ENCODE assay signal across 8 mouse cellular contexts in genomic region chr6:86128504-86128903, GRCm38 (mm10).
A peak's percentile ranks its signal among the peaks of the same experiment; 100 is the strongest.
DNase-seq lines count a peak whose midpoint lies in the region; ATAC-seq and TF ChIP-seq lines count a peak whose summit lies in the region.

No protein-coding gene starts in this region.

- no peaks in the 10 kb centered on the region for H3K4me1 ChIP-seq in forebrain, embryonic 16.5 days (replicated peaks; ENCODE audit: control insufficient read depth, insufficient read depth, low read length)
- H3K4me1 ChIP-seq in forebrain, embryonic 11.5 days (replicated peaks; ENCODE audit: control insufficient read depth, insufficient read depth, low read length), result no peaks in the 10 kb centered on the region
- peaks cover 21% of the 10 kb centered on the region for H3K4me1 ChIP-seq in liver, postnatal 0 days (ENCODE audit: insufficient read depth)

- no peaks in the 10 kb centered on the region for H3K36me3 ChIP-seq in forebrain, embryonic 16.5 days (ENCODE audit: control insufficient read depth, insufficient read depth)
- no peaks in the 10 kb centered on the region for H3K36me3 ChIP-seq in forebrain, embryonic 11.5 days (ENCODE audit: control insufficient read depth, insufficient read depth, low read length)
- no peaks in the 10 kb centered on the region for H3K36me3 ChIP-seq in liver, postnatal 0 days (replicated peaks; ENCODE audit: insufficient read depth, low read length)

- DNase-seq in forebrain, embryonic 11.5 days (ENCODE audit: low spot score), result no peak
- DNase-seq in right cerebral cortex, postnatal 4 days, result peak; percentile 27
- DNase-seq in right cerebral cortex, postnatal 25 days, result no peak
- DNase-seq in c-Kit-positive CD71-negative TER-119-negative erythroid progenitor cells, embryonic 14.5 days (ENCODE audit: low read depth), result peak; percentile 29
- peak; percentile 57 for DNase-seq in liver, postnatal 0 days

- H3K9ac ChIP-seq in forebrain, embryonic 16.5 days (replicated peaks; ENCODE audit: low read depth, low read length), result no peak overlapping the region
- H3K9ac ChIP-seq in forebrain, embryonic 11.5 days (ENCODE audit: low read length), result no peak overlapping the region
- H3K9ac ChIP-seq in liver, postnatal 0 days (replicated peaks), result no peak overlapping the region

- peak; percentile 24; the same call in 1 of the 2 replicates for ATAC-seq in forebrain, embryonic 16.5 days
- no peak; the same call in 1 of the 2 replicates for ATAC-seq in forebrain, embryonic 11.5 days (replicated peaks; ENCODE audit: low FRiP score)
- ATAC-seq in liver, postnatal 0 days, result no peak
- no peak for ATAC-seq in erythroid progenitor cell, adult 5-6 weeks (replicated peaks; ENCODE audit: low FRiP score, poor library complexity, severe bottlenecking)
- ATAC-seq in erythroblast, adult 5-6 weeks (replicated peaks; ENCODE audit: low FRiP score, poor library complexity, severe bottlenecking), result no peak

- 45% methylated on average over 4 of the region's 4 CpGs for WGBS in forebrain, embryonic 16.5 days
- WGBS in forebrain, embryonic 11.5 days, result 58% methylated on average over 4 of the region's 4 CpGs
- 44% methylated on average over 4 of the region's 4 CpGs for WGBS in liver, postnatal 0 days (ENCODE audit: insufficient replicate concordance)

- no peak overlapping the region for H3K4me2 ChIP-seq in forebrain, embryonic 16.5 days (ENCODE audit: low read length)
- no peak overlapping the region for H3K4me2 ChIP-seq in forebrain, embryonic 11.5 days (ENCODE audit: low read depth, low read length, severe bottlenecking)
- H3K4me2 ChIP-seq in liver, postnatal 0 days (ENCODE audit: low read depth, low read length), result no peak overlapping the region

- TF ChIP-seq EP300 in liver, postnatal 0 days (IDR thresholded peaks at IDR 0.05; ENCODE audit: low read depth), result no peak

- H3K4me3 ChIP-seq in forebrain, embryonic 16.5 days (replicated peaks; ENCODE audit: low read length), result no peak overlapping the region
- H3K4me3 ChIP-seq in forebrain, embryonic 11.5 days (ENCODE audit: low read depth, low read length), result no peak overlapping the region
- no peak overlapping the region for H3K4me3 ChIP-seq in liver, postnatal 0 days (ENCODE audit: low read depth, low read length)

- no peak overlapping the region for H3K27ac ChIP-seq in forebrain, embryonic 16.5 days (ENCODE audit: low read length)
- no peak overlapping the region for H3K27ac ChIP-seq in forebrain, embryonic 11.5 days (ENCODE audit: low read depth, low read length)
- H3K27ac ChIP-seq in liver, postnatal 0 days (ENCODE audit: low read depth), result no peak overlapping the region

- TF ChIP-seq CTCF in liver, postnatal 0 days (IDR thresholded peaks at IDR 0.05; ENCODE audit: low read depth), result peak; percentile 75

- no peaks in the 10 kb centered on the region for H3K9me3 ChIP-seq in forebrain, embryonic 16.5 days (ENCODE audit: control insufficient read depth, low read length)
- no peaks in the 10 kb centered on the region for H3K9me3 ChIP-seq in forebrain, embryonic 11.5 days (ENCODE audit: control insufficient read depth, low read length)
- no peaks in the 10 kb centered on the region for H3K9me3 ChIP-seq in liver, postnatal 0 days (ENCODE audit: low read length)

- H3K27me3 ChIP-seq in forebrain, embryonic 16.5 days (replicated peaks; ENCODE audit: control insufficient read depth, insufficient read depth, low read length), result no peaks in the 10 kb centered on the region
- no peaks in the 10 kb centered on the region for H3K27me3 ChIP-seq in forebrain, embryonic 11.5 days (ENCODE audit: control insufficient read depth, insufficient read depth, low read length)
- H3K27me3 ChIP-seq in liver, postnatal 0 days (ENCODE audit: insufficient read depth, low read length), result no peaks in the 10 kb centered on the region

Comparison
In these comparisons a context has a peak if more than half of its experiments do, and no peak if none do; other contexts are left out.
1. DNase-seq: peak in right cerebral cortex, postnatal 4 days (single experiment), c-Kit-positive CD71-negative TER-119-negative erythroid progenitor cells, embryonic 14.5 days (single experiment) and liver, postnatal 0 days (single experiment); none in forebrain, embryonic 11.5 days (single experiment) and right cerebral cortex, postnatal 25 days (single experiment).